Mouse (Mus musculus) fat pad, adult 2 months (tissue): ENCODE results near the gene Mtfmt.

Source experiments
- DNase-seq: peaks from one replicate; pipeline ENCODE4 v3.0.0-alpha.2; 2011; ENCODE audit warnings: low read depth, low spot score; ENCODE audit errors: extremely low read depth

Gene Mtfmt

GRCm38 (mm10) chr9:65435671-65436301 lies at the start of gene Mtfmt:
TSS of gene Mtfmt (plus strand) at chr9:65435782.
- no peak for DNase-seq

GRCm38 (mm10) chr9:65386373-65387140 lies 49.0 kb upstream of the Mtfmt start:
- no peak for DNase-seq

DNA sequence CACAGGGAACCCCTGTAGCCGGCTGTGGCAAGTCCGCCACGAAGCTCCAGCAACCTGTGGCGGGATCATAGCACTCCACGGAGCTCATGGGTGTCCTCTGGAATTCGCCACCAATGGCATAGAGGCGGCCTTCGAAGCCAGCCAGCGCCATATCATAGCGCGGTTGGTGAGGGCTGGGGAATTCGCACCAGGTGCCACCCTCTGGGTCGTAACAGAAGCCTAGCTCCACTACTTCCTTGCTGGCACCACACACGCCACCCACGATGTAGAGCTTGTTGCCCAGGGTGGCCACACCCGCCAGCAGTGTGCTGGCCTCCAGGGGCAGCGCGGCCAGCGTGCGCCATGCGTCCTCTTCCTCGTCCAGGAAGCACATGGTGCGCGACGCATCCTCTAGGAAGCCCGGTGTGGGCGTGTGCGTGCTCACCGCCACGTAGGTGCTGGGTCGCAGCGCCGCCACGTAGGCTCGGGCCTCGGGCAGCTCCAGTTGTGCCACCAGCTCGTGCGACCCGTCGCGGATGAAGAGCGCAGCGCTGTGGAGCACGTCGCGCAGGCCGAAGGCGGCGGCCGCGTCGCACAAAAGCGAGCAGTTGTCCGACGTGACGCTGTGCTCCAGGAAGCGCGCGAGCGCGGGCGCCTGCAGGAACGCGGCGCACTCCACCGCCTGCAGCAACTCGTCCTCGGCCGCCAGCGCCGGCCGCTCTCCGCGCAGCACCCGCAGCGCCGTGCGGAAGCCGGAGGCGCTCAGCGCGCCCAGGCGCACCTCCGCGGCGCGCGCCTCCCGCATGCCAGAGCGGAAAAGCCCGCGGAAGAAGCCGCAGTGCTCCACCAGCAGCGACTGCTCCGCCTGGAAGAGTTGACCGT lies 44.6 kb upstream of the Mtfmt start:
- DNase-seq = no peak

DNA sequence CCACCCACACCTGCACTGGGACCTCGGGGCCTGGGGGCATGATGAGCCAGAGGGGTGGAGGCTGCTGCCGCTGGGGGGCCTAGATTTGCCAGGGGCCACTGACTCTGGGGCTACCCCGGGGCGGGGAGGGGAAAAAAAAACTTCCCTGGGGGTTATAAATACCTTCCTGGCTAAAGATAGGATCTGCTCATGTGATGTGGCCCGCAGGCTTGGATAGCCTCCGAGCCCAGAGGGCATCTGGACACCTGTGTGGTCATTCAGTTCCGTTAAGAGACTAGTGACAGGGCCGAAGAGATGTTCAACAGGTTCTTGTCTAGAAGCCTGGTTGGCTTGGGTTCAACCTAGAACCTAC lies 44.0 kb upstream of the Mtfmt start, which contains the start of gene Kbtbd13:
Gene Kbtbd13, minus strand, starts transcription at position 40 of the 352 bp plus-strand sequence.
- DNase-seq = no peak

- DNase-seq = no peak
Observed at GRCm38 (mm10) chr9:65392638-65393364, 42.8 kb upstream of the Mtfmt start.

DNA sequence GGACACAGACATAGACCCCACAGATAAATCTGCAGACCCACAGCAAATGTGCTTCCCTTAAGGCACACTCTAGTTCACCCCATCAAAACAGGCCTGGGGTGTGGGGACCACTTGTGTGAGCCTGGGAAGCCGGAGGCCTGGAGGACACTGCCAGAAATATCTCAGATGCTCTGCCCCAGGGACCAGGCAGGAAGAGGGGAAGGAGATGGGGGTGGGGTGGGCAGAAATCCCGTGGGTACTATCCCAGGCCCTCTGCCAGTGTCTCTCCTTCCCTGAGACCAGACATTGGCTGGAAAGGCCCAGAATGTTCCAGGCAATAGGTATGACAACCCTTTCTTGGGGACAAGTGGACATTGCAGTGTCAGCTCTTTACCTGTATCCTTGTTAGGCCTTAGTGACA lies 42.0 kb upstream of the Mtfmt start:
- DNase-seq = no peak

- no peak for DNase-seq
Observed at GRCm38 (mm10) chr9:65394360-65394759, 41.2 kb upstream of the Mtfmt start.

- no peak for DNase-seq
Observed at GRCm38 (mm10) chr9:65398279-65398678, 37.3 kb upstream of the Mtfmt start, which contains the start of gene Rasl12. TSS of gene Rasl12 (plus strand) at chr9:65398506.

DNA sequence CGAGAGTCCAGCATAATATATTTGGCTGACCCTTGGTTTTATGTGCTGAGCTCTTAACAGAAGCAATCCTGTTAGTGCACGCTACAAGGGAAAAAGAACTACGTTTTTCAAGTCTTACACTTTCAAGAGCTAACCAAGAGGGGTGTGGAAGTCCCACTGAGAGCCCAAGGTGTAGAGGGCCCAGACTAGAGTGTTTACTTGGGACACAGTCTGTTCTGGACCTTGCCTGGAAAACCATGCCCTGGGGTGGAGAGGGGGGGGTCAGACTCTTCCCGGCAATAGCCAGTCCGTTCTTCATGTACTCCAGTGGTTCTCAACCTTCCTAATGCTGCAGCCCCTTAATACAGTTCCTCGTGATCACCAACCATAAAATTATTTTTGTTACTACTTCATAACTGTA lies 35.6 kb upstream of the Mtfmt start:
- no peak for DNase-seq

DNA sequence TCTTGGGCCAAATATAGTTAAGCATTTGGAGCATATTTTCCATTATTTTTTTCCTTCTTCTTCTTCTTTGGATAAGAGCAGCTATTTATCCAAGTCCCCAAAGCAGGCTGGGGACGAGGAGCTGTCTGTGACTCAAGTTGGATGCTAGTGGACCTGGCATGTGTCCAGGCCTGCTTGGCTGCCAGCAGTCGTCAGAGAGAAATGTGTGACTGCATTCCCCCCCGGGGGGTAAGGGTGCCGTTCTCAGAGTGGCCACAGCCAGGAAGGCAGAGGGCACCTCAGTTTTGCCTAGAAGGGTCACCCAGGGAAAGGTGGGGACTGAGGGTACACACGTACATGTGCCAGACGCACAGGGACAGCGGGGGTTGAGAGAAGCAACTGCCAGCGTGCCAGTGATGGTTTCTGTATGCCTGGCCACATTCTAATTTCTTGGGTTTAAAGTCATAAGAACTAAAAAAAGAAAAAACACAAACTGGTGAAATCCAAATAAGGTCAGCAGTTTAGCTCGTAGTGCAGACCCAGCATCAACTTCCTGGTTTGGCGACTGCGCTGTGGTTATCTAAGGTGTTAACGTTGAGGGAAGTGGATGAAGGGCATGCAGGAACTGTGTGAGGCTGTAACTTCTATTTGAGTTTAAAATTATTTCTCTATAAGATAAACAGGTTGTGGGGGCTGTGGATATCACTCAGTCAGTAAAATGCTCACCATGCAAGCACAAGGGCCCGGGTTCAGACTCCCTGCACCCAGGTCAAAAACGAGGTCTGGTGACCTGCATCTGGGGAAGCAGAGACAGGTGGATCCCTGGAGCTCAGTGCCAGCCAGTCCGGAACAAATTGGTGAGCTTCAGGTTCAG lies 31.0 kb upstream of the Mtfmt start:
- no peak for DNase-seq

DNA sequence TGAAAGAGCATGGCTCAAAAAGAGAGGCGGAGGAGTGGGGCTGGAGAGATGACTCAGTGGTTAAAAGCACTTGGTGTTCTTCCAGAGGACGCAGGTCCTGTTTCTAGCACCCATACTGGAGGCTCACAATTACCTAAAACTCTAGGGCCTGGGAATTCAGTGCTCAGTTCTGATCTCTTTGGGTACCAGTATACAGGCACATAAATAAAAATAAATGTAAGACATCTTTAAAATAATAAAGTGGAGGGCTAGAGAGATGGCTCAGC lies 30.5 kb upstream of the Mtfmt start:
- DNase-seq = no peak

DNA sequence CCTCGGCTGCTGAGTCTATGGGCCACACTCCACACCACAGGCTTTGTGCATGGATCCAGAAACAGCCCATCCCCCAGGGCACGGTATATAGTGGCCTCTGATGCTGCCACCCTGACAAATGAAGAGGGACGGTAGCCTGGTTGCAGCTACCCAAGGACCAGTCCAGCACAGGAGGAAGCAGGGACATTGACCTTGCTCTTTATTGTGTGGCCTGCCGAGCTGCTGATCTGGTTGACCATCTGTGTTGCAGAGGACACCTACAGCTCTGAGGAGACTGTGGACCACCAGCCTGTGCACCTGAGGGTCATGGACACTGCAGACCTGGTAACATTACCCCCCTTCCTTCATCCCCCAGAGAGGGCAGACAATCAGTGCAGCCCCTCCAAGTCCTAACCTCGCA lies 28.3 kb upstream of the Mtfmt start:
- DNase-seq = no peak

GRCm38 (mm10) chr9:65407861-65408260 lies 27.7 kb upstream of the Mtfmt start:
- no peak for DNase-seq

DNA sequence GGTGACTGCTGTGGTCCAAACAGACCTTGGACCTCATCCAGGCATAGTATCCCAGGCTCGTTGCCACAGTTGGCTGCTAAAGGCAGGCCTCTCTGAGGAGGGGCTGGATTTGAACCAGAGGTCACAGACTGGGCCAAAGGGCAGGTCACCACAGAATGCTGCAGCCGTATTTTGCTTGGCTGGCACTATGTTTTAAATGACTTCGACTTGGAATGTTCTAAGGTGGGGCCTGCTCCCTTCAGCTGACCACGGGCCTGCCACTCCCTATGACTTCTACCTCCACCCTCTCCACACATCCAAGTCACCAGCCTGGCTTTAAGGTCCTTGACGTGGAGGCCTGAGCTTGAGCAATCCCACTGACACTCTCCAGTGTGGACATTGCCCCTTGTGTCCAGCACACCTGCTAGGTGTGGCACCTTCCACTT lies 26.7 kb upstream of the Mtfmt start:
- DNase-seq = no peak

GRCm38 (mm10) chr9:65410378-65410777 lies 25.2 kb upstream of the Mtfmt start:
- DNase-seq = no peak

DNA sequence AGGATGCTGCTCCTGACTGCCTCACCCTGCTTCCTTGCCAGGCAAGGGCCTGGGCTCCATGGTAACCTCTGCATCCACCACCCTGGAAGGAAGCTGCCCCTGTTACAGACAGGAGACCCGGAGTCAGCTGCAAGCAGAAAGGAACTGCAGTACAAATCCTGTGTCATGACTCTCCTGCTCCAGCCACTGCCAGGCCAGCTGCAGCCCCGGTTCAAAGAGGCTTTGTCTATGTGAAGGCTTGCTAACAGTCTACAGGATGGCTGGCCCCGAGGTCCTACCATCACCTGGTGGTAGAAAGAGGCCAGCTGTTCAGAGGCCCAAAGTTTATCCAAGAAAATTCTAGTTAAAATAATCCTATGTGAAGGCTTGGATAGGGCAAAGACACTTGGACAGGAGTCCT lies 24.3 kb upstream of the Mtfmt start:
- DNase-seq = no peak

DNA sequence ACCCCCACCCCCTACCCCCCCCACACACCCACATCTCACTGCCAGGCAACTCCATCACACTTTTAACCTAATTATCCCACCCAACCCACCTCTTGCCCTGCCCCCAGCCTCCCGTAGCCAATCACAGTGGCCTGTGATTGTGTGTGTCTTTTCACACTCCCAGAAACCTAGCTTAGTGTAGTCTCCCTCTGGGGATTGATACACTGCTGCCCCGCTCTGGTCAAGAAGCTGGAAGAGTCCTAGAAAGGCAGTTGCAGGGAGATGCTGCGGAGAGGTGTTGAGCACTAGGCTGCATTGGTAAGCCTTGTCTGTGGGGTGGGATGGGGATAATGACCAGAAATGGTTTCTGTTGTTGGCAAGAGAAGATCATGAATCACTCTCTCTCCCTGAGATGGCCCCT lies 17.8 kb upstream of the Mtfmt start:
- DNase-seq = no peak

DNA sequence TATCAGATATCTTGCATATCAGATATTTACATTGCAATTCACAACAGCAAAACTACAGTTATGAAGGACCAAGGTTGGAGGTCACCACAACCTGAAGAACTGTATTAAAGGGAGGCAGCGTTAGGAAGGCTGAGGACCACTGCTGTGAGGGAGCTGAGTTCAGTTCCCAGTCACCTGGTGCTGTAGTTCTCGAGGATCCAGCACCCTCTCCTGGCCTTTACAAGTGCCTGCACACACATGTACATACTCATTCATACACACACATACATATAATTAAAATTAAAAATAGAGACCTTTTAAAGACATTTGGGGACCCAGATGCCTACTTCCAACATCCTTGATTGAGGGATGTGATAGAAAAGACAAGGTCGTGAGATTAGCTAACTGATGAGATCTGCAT lies 15.9 kb upstream of the Mtfmt start:
- DNase-seq = no peak

DNA sequence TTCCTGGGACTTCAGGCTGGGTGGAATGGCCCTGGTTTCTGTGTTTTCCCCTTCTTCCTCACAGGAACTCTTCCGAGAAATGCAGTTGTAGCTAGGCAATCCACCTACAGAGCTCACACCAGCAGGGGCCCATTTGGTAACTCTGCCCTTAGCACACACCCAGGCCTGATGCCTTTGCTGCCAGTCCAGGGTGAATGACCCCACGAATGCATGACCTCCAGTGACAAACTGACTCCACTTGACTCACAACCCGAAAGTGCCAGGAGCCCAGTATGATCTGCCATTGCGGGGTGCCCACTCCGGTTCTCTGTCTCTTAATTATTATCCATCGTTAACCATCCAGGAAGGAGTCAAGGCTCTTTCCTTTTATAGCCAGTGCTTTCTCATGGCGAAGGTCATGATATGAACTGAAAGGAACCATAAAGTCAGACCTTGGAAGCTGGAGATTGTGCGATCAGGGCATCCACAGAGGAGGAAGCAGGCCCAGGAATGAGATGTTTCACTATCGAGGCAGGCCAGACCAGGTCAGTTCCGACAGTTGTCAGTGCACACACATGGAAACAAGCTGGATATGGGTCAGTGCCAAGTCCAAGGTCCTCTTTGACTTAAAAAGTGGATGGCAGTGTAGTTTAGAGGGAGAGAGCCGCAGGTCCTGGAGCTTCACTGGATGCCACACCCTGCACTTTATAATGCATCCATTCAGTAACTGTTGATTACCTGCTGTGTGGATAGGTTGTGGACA lies 12.7 kb upstream of the Mtfmt start, which contains the start of gene Slc51b:
Gene Slc51b, minus strand, starts transcription at position 196 of the 742 bp plus-strand sequence.
- DNase-seq = no peak

GRCm38 (mm10) chr9:65424393-65424792 lies 11.2 kb upstream of the Mtfmt start:
- no peak for DNase-seq
